Mouse (Mus musculus) MEL (cell line): Measurements from ENCODE around the gene Zbtb38. TPM values are rescaled to one million over a fixed set of nuclear protein-coding genes. Genes with fewer than 3 reads are reported as not detected.

Source experiments
- DNase-seq: peaks from one replicate; pipeline ENCODE4 v3.0.0; 2011; ENCODE audit warnings: low read depth, low spot score
- H3K27ac ChIP-seq: 2 replicates; pipeline ENCODE4 v1.5.1; 2012; ENCODE audit warnings: low read depth, mild to moderate bottlenecking, control low read depth, low read length, moderate library complexity; ENCODE audit not compliant: control insufficient read depth
- H3K27me3 ChIP-seq, 2 experiments: fragments of 150-350 bp in 1 of 2; sonication (generic) in 1 of 2; 2 replicates each; pipeline ENCODE4 v1.6.1; 2012; ENCODE audit warnings: low read length in 2 of 2, mild to moderate bottlenecking in 2 of 2, improper control_type of control experiment in 1 of 2, moderate library complexity in 1 of 2; ENCODE audit not compliant: insufficient read depth in 2 of 2, control insufficient read depth in 1 of 2
- H3K36me3 ChIP-seq, 2 experiments: 2 replicates each; pipeline ENCODE4 v1.6.1; 2012 to 2014; ENCODE audit warnings: low read length in 2 of 2, improper control_type of control experiment in 1 of 2, inconsistent platforms in 1 of 2, mild to moderate bottlenecking in 1 of 2; ENCODE audit not compliant: insufficient read depth in 2 of 2, control insufficient read depth in 1 of 2
- H3K4me1 ChIP-seq, 2 experiments: fragments of 150-350 bp in 1 of 2; sonication (generic) in 1 of 2; 2 replicates each; pipeline ENCODE4 v1.6.1; 2012; ENCODE audit warnings: low read length in 2 of 2, improper control_type of control experiment in 1 of 2, mild to moderate bottlenecking in 1 of 2; ENCODE audit not compliant: insufficient read depth in 2 of 2, control insufficient read depth in 1 of 2
- H3K4me3 ChIP-seq, 2 experiments: fragments of 150-350 bp in 1 of 2; sonication (generic) in 1 of 2; 2 replicates each; pipeline ENCODE4 v1.5.1; 2012; ENCODE audit warnings: low read depth in 2 of 2, low read length in 2 of 2, mild to moderate bottlenecking in 2 of 2, moderate library complexity in 2 of 2, control low read depth in 1 of 2, improper control_type of control experiment in 1 of 2; ENCODE audit not compliant: control insufficient read depth in 1 of 2, insufficient read depth in 1 of 2
- H3K79me2 ChIP-seq: 2 replicates; pipeline ENCODE4 v1.6.1; 2012; ENCODE audit warnings: mild to moderate bottlenecking, low read length, moderate library complexity; ENCODE audit not compliant: control insufficient read depth, poor library complexity, insufficient read depth
- H3K9ac ChIP-seq: 2 replicates; pipeline ENCODE4 v1.6.1; 2012; ENCODE audit warnings: low read depth, mild to moderate bottlenecking, control low read depth, low read length, moderate library complexity; ENCODE audit not compliant: control insufficient read depth, poor library complexity, severe bottlenecking
- H3K9me3 ChIP-seq: fragments of 150-350 bp; sonication (generic); replicated peaks from 2 replicates; pipeline ENCODE4 v1.6.1; 2012; ENCODE audit warnings: mild to moderate bottlenecking, low read length, improper control_type of control experiment, moderate library complexity; ENCODE audit not compliant: insufficient read depth
- BHLHE40 ChIP-seq: IDR thresholded peaks from 2 replicates; pipeline ENCODE4 v1.6.1; 2012; ENCODE audit warnings: low read depth, mild to moderate bottlenecking, inconsistent platforms, low read length, improper control_type of control experiment, borderline replicate concordance
- CHD1 ChIP-seq: IDR thresholded peaks from 2 replicates; pipeline ENCODE4 v1.6.1; 2012; ENCODE audit warnings: low read depth, mild to moderate bottlenecking, inconsistent platforms, low read length, improper control_type of control experiment
- CHD2 ChIP-seq: IDR thresholded peaks from 2 replicates; pipeline ENCODE4 v1.6.1; 2011; ENCODE audit warnings: low read length, improper control_type of control experiment
- E2F4 ChIP-seq: IDR thresholded peaks from 2 replicates; pipeline ENCODE4 v1.6.1; 2011; ENCODE audit warnings: low read depth, low read length, improper control_type of control experiment, borderline replicate concordance
- ELF1 ChIP-seq: IDR thresholded peaks from 2 replicates; pipeline ENCODE4 v1.6.1; 2014; ENCODE audit warnings: low read depth, mild to moderate bottlenecking, inconsistent platforms, low read length, improper control_type of control experiment, moderate library complexity
- GATA1 ChIP-seq: IDR thresholded peaks from 2 replicates; pipeline ENCODE4 v1.6.1; 2011; ENCODE audit warnings: low read depth, low read length, improper control_type of control experiment
- JUND ChIP-seq: IDR thresholded peaks from 2 replicates; pipeline ENCODE4 v1.6.1; 2011; ENCODE audit warnings: low read depth, mild to moderate bottlenecking, improper control_type of control experiment, low read length
- MAZ ChIP-seq: IDR thresholded peaks from 2 replicates; pipeline ENCODE4 v1.6.1; 2012; ENCODE audit warnings: low read depth, mild to moderate bottlenecking, inconsistent platforms, low read length, improper control_type of control experiment
- MYB ChIP-seq: IDR thresholded peaks from 2 replicates; pipeline ENCODE4 v1.6.1; 2011; ENCODE audit warnings: mild to moderate bottlenecking, low read depth, low read length, improper control_type of control experiment
- NELFE ChIP-seq: IDR thresholded peaks from 2 replicates; pipeline ENCODE4 v1.6.1; 2011; ENCODE audit warnings: low read depth, low read length, improper control_type of control experiment
- RCOR1 ChIP-seq: IDR thresholded peaks from 2 replicates; pipeline ENCODE4 v1.6.1; 2012; ENCODE audit warnings: low read depth, mild to moderate bottlenecking, inconsistent platforms, low read length, improper control_type of control experiment
- SIN3A ChIP-seq: IDR thresholded peaks from 2 replicates; pipeline ENCODE4 v1.6.1; 2012; ENCODE audit warnings: low read length, improper control_type of control experiment, inconsistent platforms
- SMC3 ChIP-seq: IDR thresholded peaks from 2 replicates; pipeline ENCODE4 v1.6.1; 2011; ENCODE audit warnings: low read depth, low read length, improper control_type of control experiment
- TBP ChIP-seq: IDR thresholded peaks from 2 replicates; pipeline ENCODE4 v1.8.0; 2011; ENCODE audit warnings: low read depth, low read length, improper control_type of control experiment
- ZKSCAN1 ChIP-seq: IDR thresholded peaks from 2 replicates; pipeline ENCODE4 v1.6.1; 2012; ENCODE audit warnings: low read depth, mild to moderate bottlenecking, inconsistent platforms, low read length, improper control_type of control experiment, moderate library complexity
- ZNF384 ChIP-seq: IDR thresholded peaks from 2 replicates; pipeline ENCODE4 v1.6.1; 2012; ENCODE audit warnings: low read depth, mild to moderate bottlenecking, inconsistent platforms, low read length, improper control_type of control experiment
- polyA plus RNA-seq, 2 experiments: library from polyadenylated mRNA; stranded (reverse) in 1 of 2; unstranded in 1 of 2; fragments of >175 nt in 1 of 2; fragments of >200 nt in 1 of 2; gene quantifications; 2 replicates each; pipeline versions ENCODE4 v1.2.1 to v1.2.4; 2012; ENCODE audit warnings: low replicate concordance in 2 of 2, low read depth in 1 of 2; ENCODE audit not compliant: insufficient read length in 2 of 2, insufficient read depth in 1 of 2, missing spikeins in 1 of 2
- total RNA-seq: library from RNA; depleted of rRNA; stranded (reverse); fragments of 300-350 nt; gene quantifications from 2 replicates; pipeline ENCODE4 v1.2.3, GENCODE M21; 2012

The Zbtb38 gene
- total and polyA plus RNA-seq, 3 experiments: 10.9 to 65.0 (median 12.2) TPM

GRCm38 (mm10) chr9:96739808-96740711, 12.6 kb downstream of the Zbtb38 start:
- no peak overlapping the region for H3K4me3 ChIP-seq
- H3K27me3 ChIP-seq: no peaks in the 10 kb centered on the region
- no peak for DNase-seq
- no peaks in the 10 kb centered on the region for H3K9me3 ChIP-seq
- H3K4me1 ChIP-seq: no peaks in the 10 kb centered on the region
- H3K79me2 ChIP-seq: no peaks in the 10 kb centered on the region
- no peak overlapping the region for H3K27ac ChIP-seq
- no peaks in the 10 kb centered on the region for H3K36me3 ChIP-seq
- TF ChIP-seq TBP (no peak), SMC3 (no peak), RCOR1 (no peak), BHLHE40 (no peak), E2F4 (no peak), ZKSCAN1 (no peak), CHD1 (no peak), JUND (no peak), ELF1 (no peak), CHD2 (no peak), ZNF384 (no peak), SIN3A (no peak), NELFE (no peak), MYB (no peak), GATA1 (no peak), MAZ (no peak)
- no peak overlapping the region for H3K9ac ChIP-seq

GRCm38 (mm10) chr9:96738563-96739355, 13.9 kb downstream of the Zbtb38 start:
- no peak overlapping the region for H3K4me3 ChIP-seq
- TF ChIP-seq RCOR1 (no peak), ZKSCAN1 (no peak), NELFE (no peak), TBP (no peak)
- no peak for DNase-seq
- no peaks in the 10 kb centered on the region for H3K79me2 ChIP-seq
- no peaks in the 10 kb centered on the region for H3K9me3 ChIP-seq
- H3K27me3 ChIP-seq: no peaks in the 10 kb centered on the region
- no peak overlapping the region for H3K27ac ChIP-seq
- H3K36me3 ChIP-seq: no peaks in the 10 kb centered on the region
- H3K9ac ChIP-seq: no peak overlapping the region
- H3K4me1 ChIP-seq: no peaks in the 10 kb centered on the region
